Mouse (Mus musculus): ENCODE data around the gene Dhx57. TPM values are rescaled to one million over a fixed set of nuclear protein-coding genes. Genes with fewer than 3 reads are reported as not detected.
"Not testable (repeated sequence)": the region's sequence is repeated elsewhere in the genome, so short reads cannot be mapped to it uniquely, and the experiment has no call there.

Dhx57 gene
- polyA plus RNA-seq, 1 experiment from 2014 or later, result 27.0 TPM

DNA sequence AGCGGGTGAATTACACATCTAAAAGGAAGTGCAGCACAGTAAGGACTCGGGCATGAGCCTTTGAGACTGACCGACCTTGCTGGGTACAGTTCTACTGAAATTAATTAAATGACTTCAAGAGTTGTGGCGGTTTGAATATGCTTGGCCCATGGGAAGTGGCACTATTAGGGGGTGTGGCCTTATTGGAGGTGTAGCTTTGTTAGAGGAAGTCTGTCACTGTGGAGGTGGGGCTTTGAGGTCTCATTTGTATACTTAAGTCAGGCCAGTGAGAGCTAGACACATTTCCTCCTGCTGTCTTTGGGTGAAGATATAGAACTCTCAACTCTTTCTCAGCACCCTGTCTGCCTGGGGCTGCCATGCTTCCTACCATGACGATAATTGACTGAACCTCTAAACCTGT is 35.9 kb downstream of the Dhx57 start:
- Histone ChIP-seq H3K27me3 (no peaks in the 10 kb centered on the region), H3K9ac (replicated peaks) (no peak overlapping the region), H3K4me2 (no peak overlapping the region), H3K4me1 (replicated peaks) (no peaks in the 10 kb centered on the region), H3K27ac (no peak overlapping the region), H3K4me3 (replicated peaks) (no peak overlapping the region), H3K9me3 (no peaks in the 10 kb centered on the region), H3K36me3 (peaks cover 98% of the 10 kb centered on the region)
- WGBS, result 95% methylated on average over 5 of the region's 5 CpGs
- no peak for ATAC-seq (ENCODE audit: insufficient number of reproducible peaks, insufficient read depth, low FRiP score, low TSS enrichment, low read depth)

DNA sequence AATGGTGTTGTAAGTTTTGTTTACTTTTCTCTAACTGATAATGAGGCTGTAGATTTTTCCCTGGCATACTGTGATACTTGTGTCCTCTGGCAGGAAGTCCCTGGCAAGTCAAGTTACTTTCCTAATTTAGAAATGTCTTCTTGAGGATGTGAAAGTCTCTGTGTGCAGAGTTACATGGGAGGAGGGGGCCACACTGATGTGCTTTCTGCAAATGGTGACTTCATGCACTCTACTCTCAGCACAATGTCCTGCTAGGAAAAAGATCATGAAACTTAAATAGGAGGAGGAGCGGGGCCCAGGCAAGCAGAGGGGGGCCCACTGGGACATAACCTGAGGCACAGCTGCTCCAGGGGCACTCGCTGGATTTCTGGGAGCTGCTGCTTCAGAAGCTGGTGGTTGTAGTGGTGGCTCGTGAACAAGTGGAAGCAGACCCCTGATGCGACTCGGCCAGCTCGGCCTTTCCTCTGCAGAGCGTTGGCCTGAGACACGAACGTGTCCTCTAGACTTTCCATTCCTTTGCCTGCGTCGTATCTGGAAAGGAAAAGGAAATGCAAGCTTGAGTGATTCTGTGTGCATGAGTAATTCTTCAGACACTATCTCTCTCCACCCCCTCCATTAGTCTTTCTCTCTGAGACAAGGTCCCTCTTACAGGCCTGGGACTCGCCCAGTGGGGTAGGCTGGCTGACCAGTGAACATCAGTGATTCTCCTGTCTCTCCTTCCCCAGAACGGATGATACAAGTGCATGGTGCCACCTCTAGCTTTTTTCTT is 37.3 kb downstream of the Dhx57 start:
- 90% methylated on average over 13 of the region's 13 CpGs for WGBS
- Histone ChIP-seq H3K27me3 (no peaks in the 10 kb centered on the region), H3K36me3 (peaks cover 98% of the 10 kb centered on the region), H3K4me3 (replicated peaks) (no peak overlapping the region), H3K4me2 (no peak overlapping the region), H3K27ac (no peak overlapping the region), H3K9ac (replicated peaks) (no peak overlapping the region), H3K9me3 (no peaks in the 10 kb centered on the region), H3K4me1 (replicated peaks) (no peaks in the 10 kb centered on the region)
- no peak for ATAC-seq (ENCODE audit: insufficient number of reproducible peaks, insufficient read depth, low FRiP score, low TSS enrichment, low read depth)

DNA sequence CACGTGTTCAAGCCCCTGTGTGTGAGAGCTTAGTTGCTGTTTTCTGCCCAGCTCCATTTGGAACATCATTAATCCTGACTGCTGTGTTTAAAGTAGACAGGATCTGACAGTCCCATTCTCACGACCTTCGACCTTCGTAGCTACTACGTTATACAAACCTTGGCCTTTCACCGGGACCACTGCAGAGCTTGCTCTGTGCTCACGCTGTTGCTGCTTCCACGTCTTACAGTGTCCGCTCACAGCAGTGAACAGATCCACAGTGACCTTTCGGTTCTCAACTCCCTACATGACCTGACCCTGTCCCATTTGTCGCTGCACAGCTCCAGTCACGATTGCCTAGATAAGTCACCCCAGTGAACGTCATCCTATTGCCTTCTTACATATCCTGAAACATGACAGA is 47.2 kb downstream of the Dhx57 start:
- H3K36me3 ChIP-seq, result peaks cover 96% of the 10 kb centered on the region
- 59% methylated on average over 13 of the region's 13 CpGs for WGBS

DNA sequence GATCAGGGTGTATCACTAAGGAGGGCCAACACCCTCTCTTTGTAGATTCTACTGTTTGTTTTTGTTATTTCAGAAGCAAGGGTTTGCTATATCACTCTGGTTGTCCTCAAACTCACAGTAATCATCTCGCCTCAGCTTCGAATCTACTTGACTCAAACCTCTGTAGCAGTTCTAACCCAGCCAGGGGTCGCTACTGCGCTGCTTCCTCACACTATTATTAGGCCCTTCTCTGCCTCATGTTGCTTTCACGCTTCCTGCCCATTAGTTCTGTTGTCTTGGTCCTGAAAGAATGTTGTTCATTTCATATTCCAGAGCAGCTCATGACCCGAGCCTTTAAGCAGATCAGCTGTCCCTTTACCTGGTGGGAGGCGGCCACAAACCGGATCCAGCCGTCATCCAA is 48.7 kb downstream of the Dhx57 start:
- Histone ChIP-seq H3K4me2 (no peak overlapping the region), H3K27me3 (no peaks in the 10 kb centered on the region), H3K9me3 (no peaks in the 10 kb centered on the region), H3K9ac (replicated peaks) (no peak overlapping the region), H3K27ac (no peak overlapping the region), H3K36me3 (peaks cover 92% of the 10 kb centered on the region), H3K4me3 (replicated peaks) (no peak overlapping the region), H3K4me1 (replicated peaks) (no peaks in the 10 kb centered on the region)
- no peak for ATAC-seq (ENCODE audit: insufficient number of reproducible peaks, insufficient read depth, low FRiP score, low TSS enrichment, low read depth)
- 87% methylated on average over 9 of the region's 9 CpGs for WGBS

More for the DNA sequence above, 47.2 kb downstream of the Dhx57 start:
- no peak overlapping the region for H3K9ac ChIP-seq (replicated peaks)
- no peaks in the 10 kb centered on the region for H3K9me3 ChIP-seq
- no peak overlapping the region for H3K4me2 ChIP-seq
- no peak overlapping the region for H3K4me3 ChIP-seq (replicated peaks)
- ATAC-seq (ENCODE audit: insufficient number of reproducible peaks, insufficient read depth, low FRiP score, low TSS enrichment, low read depth), result no peak
- H3K27ac ChIP-seq, result no peak overlapping the region
- H3K27me3 ChIP-seq, result no peaks in the 10 kb centered on the region
- no peaks in the 10 kb centered on the region for H3K4me1 ChIP-seq (replicated peaks)

DNA sequence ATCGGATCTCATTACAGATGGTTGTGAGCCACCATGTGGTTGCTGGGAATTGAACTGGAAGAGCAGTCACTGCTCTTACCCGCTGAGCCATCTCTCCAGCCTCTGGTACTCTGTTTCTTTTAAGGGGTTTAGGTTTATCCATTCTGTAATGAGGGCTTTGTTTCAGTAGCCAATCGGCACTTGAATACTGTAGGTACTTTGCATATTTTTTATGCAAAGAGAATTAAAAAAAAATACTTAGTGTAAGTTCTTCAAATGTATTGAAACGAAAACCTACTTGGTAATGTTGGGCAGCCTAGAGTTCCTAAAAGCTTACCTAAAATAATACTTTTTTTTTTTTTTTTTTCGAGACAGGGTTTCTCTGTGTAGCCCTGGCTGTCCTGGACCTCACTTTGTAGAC is 52.8 kb downstream of the Dhx57 start:
- H3K9me3 ChIP-seq, result no peaks in the 10 kb centered on the region

DNA sequence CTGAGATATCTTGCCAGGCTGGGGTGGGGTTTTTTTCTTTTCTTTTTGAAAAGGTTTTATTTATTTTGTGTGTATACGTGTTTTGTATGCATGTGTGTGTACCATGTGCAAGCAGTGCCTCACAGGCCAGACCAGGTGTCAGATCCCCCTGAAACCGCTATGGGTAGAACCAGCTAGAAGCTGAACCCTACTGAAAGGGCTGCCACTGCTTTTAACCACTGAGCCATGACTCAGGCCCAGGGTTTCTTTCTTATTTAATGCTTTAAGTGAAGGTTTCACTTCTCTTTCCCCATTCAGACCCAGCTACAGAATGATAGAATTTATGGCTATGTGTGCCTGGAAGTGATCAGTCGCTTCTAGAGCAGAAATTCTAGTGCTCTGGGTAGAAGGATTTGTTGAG is 53.5 kb downstream of the Dhx57 start:
- 98% methylated on average over 3 of the region's 3 CpGs for WGBS
- no peak for ATAC-seq (ENCODE audit: insufficient number of reproducible peaks, insufficient read depth, low FRiP score, low TSS enrichment, low read depth)
- Histone ChIP-seq H3K4me2 (no peak overlapping the region), H3K9ac (replicated peaks) (no peak overlapping the region), H3K27ac (no peak overlapping the region), H3K9me3 (no peaks in the 10 kb centered on the region), H3K27me3 (no peaks in the 10 kb centered on the region), H3K36me3 (peaks cover 45% of the 10 kb centered on the region), H3K4me3 (replicated peaks) (no peak overlapping the region), H3K4me1 (replicated peaks) (no peaks in the 10 kb centered on the region)

More for the DNA sequence above, 52.8 kb downstream of the Dhx57 start:
- H3K27me3 ChIP-seq, result no peaks in the 10 kb centered on the region
- H3K4me3 ChIP-seq (replicated peaks), result no peak overlapping the region
- H3K4me2 ChIP-seq, result no peak overlapping the region
- ATAC-seq (ENCODE audit: insufficient number of reproducible peaks, insufficient read depth, low FRiP score, low TSS enrichment, low read depth), result no peak
- H3K9ac ChIP-seq (replicated peaks), result no peak overlapping the region
- no peaks in the 10 kb centered on the region for H3K4me1 ChIP-seq (replicated peaks)
- H3K27ac ChIP-seq, result no peak overlapping the region
- WGBS, result 95% methylated on average over 5 of the region's 5 CpGs
- H3K36me3 ChIP-seq, result peaks cover 51% of the 10 kb centered on the region

DNA sequence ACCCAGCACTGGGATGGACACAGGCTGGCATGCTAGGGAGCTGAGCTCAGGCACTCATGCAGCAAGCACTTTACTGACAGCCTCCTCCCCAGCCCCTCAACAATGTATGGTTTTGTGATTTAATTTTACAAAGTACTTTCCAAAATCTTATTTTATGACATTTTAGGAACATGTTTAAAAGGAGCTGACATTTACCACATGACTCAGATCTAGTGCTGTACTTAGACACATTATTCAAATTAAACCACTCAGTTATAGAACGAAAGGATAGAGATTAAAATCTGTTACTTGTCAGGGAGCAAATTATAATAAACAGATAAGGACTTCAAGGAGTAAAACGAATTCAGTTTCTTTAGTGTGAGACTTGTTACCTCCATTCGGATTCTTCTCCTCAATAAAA is 54.8 kb downstream of the Dhx57 start:
- no peak overlapping the region for H3K9ac ChIP-seq (replicated peaks)
- no peaks in the 10 kb centered on the region for H3K27me3 ChIP-seq
- H3K27ac ChIP-seq, result no peak overlapping the region
- no peak overlapping the region for H3K4me2 ChIP-seq
- ATAC-seq (ENCODE audit: insufficient number of reproducible peaks, insufficient read depth, low FRiP score, low TSS enrichment, low read depth), result no peak
- peaks cover 34% of the 10 kb centered on the region for H3K36me3 ChIP-seq
- no peak overlapping the region for H3K4me3 ChIP-seq (replicated peaks)
- WGBS, result 87% methylated on average over 3 of the region's 3 CpGs
- no peaks in the 10 kb centered on the region for H3K9me3 ChIP-seq
- no peaks in the 10 kb centered on the region for H3K4me1 ChIP-seq (replicated peaks)

DNA sequence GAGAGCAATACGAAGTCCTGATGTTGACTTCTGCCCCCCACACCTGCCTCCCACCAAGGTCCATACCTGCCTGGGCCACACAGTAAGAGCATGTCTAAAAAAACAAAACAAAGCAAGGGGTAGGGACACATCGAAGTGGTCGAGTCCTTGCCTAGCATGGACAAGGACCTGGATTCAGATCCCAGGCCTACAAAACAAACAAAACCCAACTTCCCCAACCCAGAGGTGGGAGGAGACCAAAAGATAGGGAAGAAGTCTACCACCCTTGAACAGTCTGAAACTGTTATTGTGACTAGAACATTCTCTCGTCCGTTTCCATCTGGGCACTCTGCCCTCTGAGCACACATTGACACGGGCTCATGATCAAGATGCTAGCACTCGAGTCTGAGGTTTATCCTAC is 55.9 kb downstream of the Dhx57 start:
- H3K4me2 ChIP-seq, result no peak overlapping the region
- ATAC-seq (ENCODE audit: insufficient number of reproducible peaks, insufficient read depth, low FRiP score, low TSS enrichment, low read depth), result no peak
- H3K4me3 ChIP-seq (replicated peaks), result no peak overlapping the region
- H3K9me3 ChIP-seq, result no peaks in the 10 kb centered on the region
- H3K36me3 ChIP-seq, result peaks cover 24% of the 10 kb centered on the region
- H3K4me1 ChIP-seq (replicated peaks), result no peaks in the 10 kb centered on the region
- no peaks in the 10 kb centered on the region for H3K27me3 ChIP-seq
- WGBS, result 88% methylated on average over 7 of the region's 7 CpGs
- H3K27ac ChIP-seq, result no peak overlapping the region
- no peak overlapping the region for H3K9ac ChIP-seq (replicated peaks)

DNA sequence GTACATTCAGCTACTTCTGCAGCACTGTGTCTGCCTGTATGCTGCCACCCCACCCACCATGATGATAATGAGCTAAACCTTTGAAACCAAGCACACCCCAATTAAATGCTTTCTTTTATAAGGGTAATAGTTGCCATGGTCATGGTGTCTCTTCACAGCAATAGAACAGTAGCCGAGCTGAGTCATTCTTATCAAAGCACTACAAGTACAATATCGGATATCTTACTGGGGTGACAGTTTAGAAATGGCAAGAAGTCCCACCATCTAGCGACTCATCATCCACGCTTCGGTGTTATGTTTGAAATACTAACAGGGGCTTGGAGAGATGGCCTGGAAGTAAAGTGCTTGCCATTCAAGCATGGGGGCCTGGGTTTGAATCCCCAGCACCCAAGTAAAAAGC is 56.4 kb downstream of the Dhx57 start:
- no peak overlapping the region for H3K4me2 ChIP-seq
- no peaks in the 10 kb centered on the region for H3K27me3 ChIP-seq
- no peak overlapping the region for H3K4me3 ChIP-seq (replicated peaks)
- H3K27ac ChIP-seq, result no peak overlapping the region
- peaks cover 24% of the 10 kb centered on the region for H3K36me3 ChIP-seq
- no peak overlapping the region for H3K9ac ChIP-seq (replicated peaks)
- no peaks in the 10 kb centered on the region for H3K9me3 ChIP-seq
- H3K4me1 ChIP-seq (replicated peaks), result no peaks in the 10 kb centered on the region
- 92% methylated on average over 5 of the region's 5 CpGs for WGBS
- no peak for ATAC-seq (ENCODE audit: insufficient number of reproducible peaks, insufficient read depth, low FRiP score, low TSS enrichment, low read depth)

DNA sequence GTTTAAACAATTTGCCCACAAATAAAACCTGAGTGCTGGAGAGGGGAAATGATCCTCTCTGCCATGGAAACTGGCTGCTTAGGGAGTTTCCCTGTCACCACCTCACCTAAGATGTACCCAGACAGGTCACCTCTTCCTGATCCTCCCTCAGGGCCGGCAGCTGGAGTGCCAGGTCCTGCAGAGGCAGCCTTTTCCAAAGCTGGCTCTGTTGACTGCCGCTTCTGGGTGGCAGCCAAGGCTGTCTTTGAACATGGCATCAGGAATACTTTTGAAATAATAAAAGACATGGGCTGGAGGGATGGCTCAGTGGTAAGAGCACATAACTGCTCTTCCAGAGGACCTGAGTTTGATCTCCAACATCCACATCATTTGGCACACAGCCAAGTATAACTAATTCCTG is 60.9 kb downstream of the Dhx57 start:
- H3K27ac ChIP-seq, result no peak overlapping the region
- H3K27me3 ChIP-seq, result no peaks in the 10 kb centered on the region
- no peak overlapping the region for H3K4me3 ChIP-seq (replicated peaks)
- no peaks in the 10 kb centered on the region for H3K9me3 ChIP-seq
- peaks cover 17% of the 10 kb centered on the region for H3K36me3 ChIP-seq
- no peak overlapping the region for H3K4me2 ChIP-seq
- ATAC-seq (ENCODE audit: insufficient number of reproducible peaks, insufficient read depth, low FRiP score, low TSS enrichment, low read depth), result no peak
- 92% methylated on average over 2 of the region's 2 CpGs for WGBS
- H3K9ac ChIP-seq (replicated peaks), result no peak overlapping the region
- H3K4me1 ChIP-seq (replicated peaks), result 0 out of 2 replicates have a peak, but pooled peaks cover 4% of the 10 kb centered on the region

DNA sequence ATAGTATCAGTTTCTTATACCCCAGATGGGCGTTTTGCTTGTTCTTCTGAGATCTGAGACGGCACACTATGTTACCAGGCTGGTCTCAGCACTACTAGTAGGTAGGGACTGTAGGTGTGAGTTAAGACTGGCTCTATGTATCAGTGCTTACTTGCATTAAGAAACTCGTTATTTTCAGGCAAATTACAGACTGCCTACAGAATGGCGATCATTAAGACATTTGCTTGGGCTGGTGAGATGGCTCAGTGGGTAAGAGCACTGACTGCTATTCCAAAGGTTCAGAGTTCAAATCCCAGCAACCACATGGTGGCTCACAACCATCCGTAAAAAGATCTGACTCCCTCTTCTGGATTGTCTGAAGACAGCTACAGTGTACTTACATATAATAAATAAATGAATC is 65.1 kb downstream of the Dhx57 start:
- 51% methylated on average over 5 of the region's 5 CpGs for WGBS
- ATAC-seq (ENCODE audit: insufficient number of reproducible peaks, insufficient read depth, low FRiP score, low TSS enrichment, low read depth); H3K27me3 ChIP-seq; H3K9me3 ChIP-seq; H3K4me1 ChIP-seq (replicated peaks): not testable (repeated sequence)
- H3K36me3 ChIP-seq, result peaks cover 17% of the 10 kb centered on the region
- peak overlapping the region; percentile 69; the same call in 1 of the 2 replicates for H3K9ac ChIP-seq (replicated peaks)
- peak overlapping the region; percentile 57 for H3K4me3 ChIP-seq (replicated peaks)
- H3K4me2 ChIP-seq, result peak overlapping the region; percentile 73
- peak overlapping the region; percentile 91; the same call in 1 of the 2 replicates for H3K27ac ChIP-seq

All from limb, embryonic 12.5 days (tissue).